Mouse (Mus musculus) lung, embryonic 14.5 days (tissue): ENCODE measurements at regions not wholly inside any gene's neighbourhood (a gene's known extent, or its start where the extent isn't known, plus 50 kb on each side); places are given as distances from the start of the nearest gene placed in this dataset.

ENCODE experiments used
- ATAC-seq: fragments of 200-750 bp; cut with Nextera tagmentation; 2 replicates; pipeline ENCODE4 v1.8.0; 2017; ENCODE audit warnings: mild to moderate bottlenecking, moderate TSS enrichment, moderate library complexity; ENCODE audit not compliant: insufficient read depth
- DNase-seq: peaks from one replicate; pipeline ENCODE4 v3.0.0-alpha.2; 2015
- H3K27ac ChIP-seq: fragments of 300-500 bp; sonication (generic); 2 replicates; pipeline ENCODE4 v1.5.1; 2014; ENCODE audit warnings: low read depth, mild to moderate bottlenecking, moderate library complexity
- H3K27me3 ChIP-seq: fragments of 300-500 bp; sonication (generic); 2 replicates; pipeline ENCODE4 v1.6.1; 2014; ENCODE audit warnings: low read length, control low read depth; ENCODE audit not compliant: insufficient read depth
- H3K36me3 ChIP-seq: fragments of 300-500 bp; sonication (generic); 2 replicates; pipeline ENCODE4 v1.6.1; 2014; ENCODE audit warnings: control low read depth; ENCODE audit not compliant: insufficient read depth
- H3K4me1 ChIP-seq: fragments of 300-500 bp; sonication (generic); 2 replicates; pipeline ENCODE4 v1.6.1; 2014; ENCODE audit warnings: antibody characterized with exemption, control low read depth; ENCODE audit not compliant: insufficient read depth
- H3K4me2 ChIP-seq: fragments of 300-500 bp; sonication (generic); 2 replicates; pipeline ENCODE4 v1.6.1; 2014; ENCODE audit warnings: mild to moderate bottlenecking
- H3K4me3 ChIP-seq: fragments of 300-500 bp; sonication (generic); 2 replicates; pipeline ENCODE4 v1.5.1; 2014; ENCODE audit warnings: low read depth, low read length
- H3K9ac ChIP-seq: fragments of 300-500 bp; sonication (generic); 2 replicates; pipeline ENCODE4 v1.6.1; 2014
- H3K9me3 ChIP-seq: fragments of 300-500 bp; sonication (generic); 2 replicates; pipeline ENCODE4 v1.6.1; 2016; ENCODE audit warnings: low read depth, low read length, control low read depth
- CTCF ChIP-seq: IDR thresholded peaks from 2 replicates; pipeline ENCODE4 v1.5.1; 2016; ENCODE audit warnings: antibody characterized with exemption, low read depth
- WGBS: fragments of 180-500 bp; shearing (Covaris S2); extraction: QIAGEN DNeasy Blood & Tissue Kit; methylation state at CpG from one replicate; pipeline ENCODE4 v1.1.7; 2014; 5-methylcytosine and 5-hydroxymethylcytosine counted together

GRCm38 (mm10) chr5:73874770-73875169, 193.5 kb downstream of the Usp46 start:
- 83% methylated on average over 1 of the region's 1 CpGs for WGBS
- Histone ChIP-seq H3K9me3 (no peaks in the 10 kb centered on the region), H3K27ac (no peak overlapping the region), H3K36me3 (no peaks in the 10 kb centered on the region), H3K4me1 (0 out of 2 replicates have a peak, but pooled peaks cover 2% of the 10 kb centered on the region), H3K4me3 (no peak overlapping the region), H3K27me3 (no peaks in the 10 kb centered on the region), H3K4me2 (no peak overlapping the region), H3K9ac (no peak overlapping the region)
- DNase-seq, result no peak
- TF ChIP-seq CTCF, result no peak
- ATAC-seq, result no peak

DNA sequence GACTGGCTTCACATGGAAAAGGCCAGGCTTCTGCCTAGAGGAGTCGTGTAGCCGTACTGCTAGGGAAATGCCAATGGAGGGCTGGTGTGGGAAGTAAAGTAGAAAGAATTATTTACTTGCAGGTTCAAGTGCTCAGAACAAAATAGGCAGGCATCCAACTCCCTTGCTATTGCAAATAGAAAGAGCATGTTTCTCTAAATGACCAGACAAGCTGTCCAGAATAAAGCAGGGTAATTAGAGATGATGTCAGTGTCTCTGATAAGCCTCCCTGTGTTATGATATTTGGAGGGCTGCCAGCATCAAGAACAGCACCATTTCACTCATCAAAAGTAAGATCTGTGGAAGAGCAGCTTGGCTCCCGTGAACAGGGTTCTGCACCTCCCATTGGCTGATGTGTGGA, 192.4 kb downstream of the Usp46 start:
- Histone ChIP-seq H3K4me2 (no peak overlapping the region), H3K4me1 (0 out of 2 replicates have a peak, but pooled peaks cover 2% of the 10 kb centered on the region), H3K9ac (no peak overlapping the region), H3K4me3 (no peak overlapping the region), H3K9me3 (no peaks in the 10 kb centered on the region), H3K27ac (no peak overlapping the region), H3K36me3 (no peaks in the 10 kb centered on the region), H3K27me3 (no peaks in the 10 kb centered on the region)
- ATAC-seq (peak; percentile 89), DNase-seq (peak; percentile 87)
- TF ChIP-seq CTCF, result no peak
- 32% methylated on average over 3 of the region's 3 CpGs for WGBS

GRCm38 (mm10) chr5:73880936-73881335, 187.3 kb downstream of the Usp46 start:
- Histone ChIP-seq H3K27ac (peak overlapping the region; percentile 38; the same call in 1 of the 2 replicates), H3K9ac (no peak overlapping the region), H3K27me3 (no peaks in the 10 kb centered on the region), H3K4me1 (0 out of 2 replicates have a peak, but pooled peaks cover 2% of the 10 kb centered on the region), H3K36me3 (no peaks in the 10 kb centered on the region), H3K4me2 (no peak overlapping the region), H3K4me3 (no peak overlapping the region), H3K9me3 (no peaks in the 10 kb centered on the region)
- TF ChIP-seq CTCF, result no peak
- 65% methylated on average over 3 of the region's 3 CpGs for WGBS
- ATAC-seq (no peak), DNase-seq (no peak)

GRCm38 (mm10) chr5:73881941-73882340, 186.3 kb downstream of the Usp46 start:
- Histone ChIP-seq H3K4me3 (no peak overlapping the region), H3K4me1 (no peaks in the 10 kb centered on the region), H3K27ac (peak overlapping the region; percentile 38; the same call in 1 of the 2 replicates), H3K9ac (no peak overlapping the region), H3K36me3 (no peaks in the 10 kb centered on the region), H3K27me3 (no peaks in the 10 kb centered on the region), H3K4me2 (no peak overlapping the region), H3K9me3 (no peaks in the 10 kb centered on the region)
- WGBS, result 35% methylated on average over 5 of the region's 5 CpGs
- DNase-seq (peak; percentile 95), ATAC-seq (peak; percentile 98)
- TF ChIP-seq CTCF, result peak; percentile 35; the same call in 1 of the 2 replicates

GRCm38 (mm10) chr5:73884998-73885397, 183.2 kb downstream of the Usp46 start:
- Histone ChIP-seq H3K27me3 (no peaks in the 10 kb centered on the region), H3K4me2 (no peak overlapping the region), H3K4me1 (no peaks in the 10 kb centered on the region), H3K36me3 (no peaks in the 10 kb centered on the region), H3K27ac (no peak overlapping the region), H3K9me3 (no peaks in the 10 kb centered on the region), H3K4me3 (no peak overlapping the region), H3K9ac (no peak overlapping the region)
- 72% methylated on average over 12 of the region's 12 CpGs for WGBS
- no peak for ATAC-seq
- no peak for TF ChIP-seq CTCF
- DNase-seq, result no peak

DNA sequence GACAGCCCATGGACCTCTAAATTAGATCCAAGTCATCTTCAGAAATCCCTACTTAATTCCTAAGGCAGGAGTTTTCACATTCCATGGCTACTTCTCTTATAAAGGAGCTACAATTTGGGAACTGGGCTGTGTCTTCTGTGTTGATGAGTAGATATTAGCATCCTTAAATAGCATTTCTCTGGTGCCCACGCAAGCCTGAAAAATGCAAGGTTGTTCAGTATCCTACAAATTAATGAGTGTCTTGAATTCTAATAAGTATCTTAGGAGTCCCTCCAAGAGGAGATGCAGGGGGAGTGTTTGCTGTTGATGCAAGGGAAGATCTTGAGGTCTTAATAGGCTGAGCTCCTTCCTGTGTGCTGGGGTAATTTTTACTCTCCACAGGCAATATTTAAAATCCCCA, 182.5 kb downstream of the Usp46 start:
- Histone ChIP-seq H3K27me3 (no peaks in the 10 kb centered on the region), H3K36me3 (no peaks in the 10 kb centered on the region), H3K4me2 (no peak overlapping the region), H3K4me3 (no peak overlapping the region), H3K9ac (no peak overlapping the region), H3K9me3 (no peaks in the 10 kb centered on the region), H3K4me1 (no peaks in the 10 kb centered on the region), H3K27ac (no peak overlapping the region)
- no peak for ATAC-seq
- no peak for TF ChIP-seq CTCF
- WGBS, result 95% methylated on average over 1 of the region's 1 CpGs
- DNase-seq, result no peak

GRCm38 (mm10) chr5:73887306-73887958, 180.8 kb downstream of the Usp46 start:
- no peak for ATAC-seq
- H3K27me3 ChIP-seq, result no peaks in the 10 kb centered on the region
- H3K4me1 ChIP-seq, result no peaks in the 10 kb centered on the region; the same call in 1 of the 2 replicates
- 86% methylated on average over 8 of the region's 8 CpGs for WGBS
- H3K27ac ChIP-seq, result no peak overlapping the region
- H3K4me3 ChIP-seq, result no peak overlapping the region
- H3K36me3 ChIP-seq, result no peaks in the 10 kb centered on the region
- H3K9ac ChIP-seq, result no peak overlapping the region
- no peak for TF ChIP-seq CTCF
- H3K4me2 ChIP-seq, result no peak overlapping the region
- no peaks in the 10 kb centered on the region for H3K9me3 ChIP-seq
- no peak for DNase-seq

- ATAC-seq (no peak), DNase-seq (no peak)
- no peak overlapping the region for H3K4me3 ChIP-seq
- WGBS, result 37% methylated on average over 2 of the region's 2 CpGs
- TF ChIP-seq CTCF, result no peak
- no peaks in the 10 kb centered on the region for H3K27me3 ChIP-seq
- H3K36me3 ChIP-seq, result no peaks in the 10 kb centered on the region
- no peak overlapping the region for H3K9ac ChIP-seq
- H3K4me1 ChIP-seq, result no peaks in the 10 kb centered on the region; the same call in 1 of the 2 replicates
- H3K27ac ChIP-seq, result no peak overlapping the region
- no peaks in the 10 kb centered on the region for H3K9me3 ChIP-seq
- H3K4me2 ChIP-seq, result no peak overlapping the region
Observed at GRCm38 (mm10) chr5:73888391-73888790, 179.8 kb downstream of the Usp46 start.
